Mouse (Mus musculus): ENCODE measurements around the gene Commd9.

Commd9 gene

DNA sequence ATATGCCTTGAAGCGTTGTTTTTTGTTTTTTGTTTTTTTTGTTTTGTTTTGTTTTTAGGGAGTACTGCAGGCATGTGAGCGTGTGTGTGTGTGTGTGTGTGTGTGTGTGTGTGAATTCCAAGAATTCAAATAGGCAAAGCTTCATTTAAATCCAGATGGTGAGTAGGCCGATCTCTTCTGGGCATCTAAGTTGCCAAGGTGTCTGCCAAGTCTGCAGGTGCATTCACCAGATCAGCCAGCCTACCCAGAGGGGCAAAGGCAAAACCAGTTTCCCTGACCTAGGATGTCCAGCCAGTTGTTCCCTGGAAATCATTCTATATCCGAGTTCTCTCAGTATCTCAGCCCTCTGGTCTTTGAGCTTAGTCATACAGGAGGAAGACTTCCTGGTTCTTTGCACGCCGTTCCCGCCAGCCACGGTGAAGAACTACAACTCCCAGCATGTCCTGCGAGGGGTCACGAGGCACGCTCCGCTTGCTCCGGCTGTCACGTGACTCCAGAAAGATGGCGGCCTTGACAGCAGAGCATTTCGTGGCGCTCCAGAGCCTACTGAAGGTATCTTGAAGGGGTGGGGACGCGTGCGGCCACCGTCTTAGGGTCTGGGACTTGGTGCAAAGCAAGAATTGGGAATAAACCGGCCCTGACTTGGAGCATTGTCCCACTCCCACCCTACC lies at the start of gene Commd9:
Gene Commd9 (plus strand): TSS at position 480 of the 671 bp plus-strand sequence.
- peak; percentile 88 to 96 for DNase-seq (ENCODE audit: low spot score in 2 of 2)

DNA sequence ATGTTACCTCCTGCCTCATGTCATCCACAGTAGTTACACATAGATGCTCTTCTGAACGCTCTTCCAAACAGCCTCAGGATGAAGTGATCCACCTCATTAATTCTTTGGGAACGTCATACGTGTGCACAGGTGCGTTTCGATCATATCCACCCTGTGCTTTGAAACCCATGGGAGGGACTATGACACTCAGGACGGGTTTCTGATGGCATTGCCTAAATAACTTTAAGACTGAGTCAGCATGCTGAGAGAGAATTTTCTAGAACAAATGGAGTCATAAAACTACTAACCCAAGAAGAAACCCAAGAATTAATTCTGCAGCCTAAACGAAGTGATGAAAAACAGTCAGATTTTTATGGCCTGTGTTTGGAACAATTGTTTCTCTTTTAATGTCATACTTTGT lies 43.3 kb upstream of the Commd9 start:
- no peak for DNase-seq (ENCODE audit: low spot score in 2 of 2)

DNA sequence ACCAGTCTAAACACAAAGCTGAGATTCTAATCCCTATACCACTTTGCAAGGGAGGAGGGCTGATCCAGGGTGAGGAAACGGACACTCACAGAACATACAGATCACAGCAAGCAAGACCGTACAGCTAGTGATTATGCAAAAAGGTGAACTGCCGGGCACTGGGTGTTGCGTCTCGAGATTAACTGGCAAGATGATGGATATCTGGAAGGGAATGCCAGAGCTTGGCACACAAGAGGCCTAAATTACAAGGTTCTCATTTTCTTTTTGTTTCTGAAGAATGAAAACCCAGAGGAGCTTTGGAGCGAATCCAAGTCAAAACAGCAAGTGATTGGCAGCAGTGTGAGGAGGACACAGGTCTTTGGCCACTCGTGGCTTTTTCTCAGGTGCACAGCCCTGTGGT lies 31.3 kb upstream of the Commd9 start:
- DNase-seq (ENCODE audit: low spot score in 2 of 2), result no peak

DNA sequence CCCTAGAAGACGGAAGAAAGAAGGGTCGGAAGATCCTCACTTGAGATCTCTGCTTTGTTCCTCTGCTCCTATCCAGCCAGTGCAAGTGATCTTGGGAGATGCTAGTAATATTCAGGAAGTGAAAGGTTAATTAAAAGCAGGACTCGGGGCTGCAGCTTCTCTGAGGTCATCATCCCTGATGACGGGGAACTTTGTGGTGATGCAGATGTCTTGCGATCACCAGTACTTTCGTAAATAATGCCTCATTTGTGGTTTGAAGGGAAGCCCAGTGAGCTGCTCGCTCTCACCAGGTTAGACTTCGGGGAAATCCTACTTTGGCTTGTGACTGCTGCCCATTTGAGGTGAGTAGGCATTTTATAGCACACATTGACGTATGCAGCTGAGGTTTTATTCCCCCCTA lies 29.9 kb upstream of the Commd9 start:
- no peak for DNase-seq (ENCODE audit: low spot score in 2 of 2)

DNA sequence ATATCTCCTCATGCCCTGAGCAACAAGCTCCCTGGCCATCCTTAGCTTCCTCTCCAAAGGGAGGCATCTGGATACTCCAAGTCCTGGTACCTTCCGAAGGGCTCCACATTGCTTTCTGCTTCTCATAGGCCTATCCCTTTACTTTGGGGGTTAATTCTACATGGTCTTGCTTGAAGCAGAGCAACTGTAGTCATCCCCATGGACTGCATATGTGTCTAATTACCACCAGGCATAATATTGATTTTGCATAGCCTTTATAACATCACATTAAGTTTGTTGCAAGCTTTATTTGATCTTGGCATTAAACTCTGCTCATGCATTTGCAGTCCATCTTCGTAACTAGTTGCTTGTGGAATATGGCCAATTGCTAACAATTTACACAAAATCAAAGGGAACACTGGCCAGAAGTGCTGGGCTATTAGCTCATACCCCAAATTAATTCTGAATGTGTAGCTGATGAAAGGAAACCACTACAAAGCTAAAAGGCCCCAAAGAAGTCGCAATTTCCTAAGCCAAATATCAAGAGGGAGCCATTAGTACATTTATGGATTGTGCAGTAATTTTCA lies 25.0 kb upstream of the Commd9 start:
- no peak for DNase-seq (ENCODE audit: low spot score in 2 of 2)

DNA sequence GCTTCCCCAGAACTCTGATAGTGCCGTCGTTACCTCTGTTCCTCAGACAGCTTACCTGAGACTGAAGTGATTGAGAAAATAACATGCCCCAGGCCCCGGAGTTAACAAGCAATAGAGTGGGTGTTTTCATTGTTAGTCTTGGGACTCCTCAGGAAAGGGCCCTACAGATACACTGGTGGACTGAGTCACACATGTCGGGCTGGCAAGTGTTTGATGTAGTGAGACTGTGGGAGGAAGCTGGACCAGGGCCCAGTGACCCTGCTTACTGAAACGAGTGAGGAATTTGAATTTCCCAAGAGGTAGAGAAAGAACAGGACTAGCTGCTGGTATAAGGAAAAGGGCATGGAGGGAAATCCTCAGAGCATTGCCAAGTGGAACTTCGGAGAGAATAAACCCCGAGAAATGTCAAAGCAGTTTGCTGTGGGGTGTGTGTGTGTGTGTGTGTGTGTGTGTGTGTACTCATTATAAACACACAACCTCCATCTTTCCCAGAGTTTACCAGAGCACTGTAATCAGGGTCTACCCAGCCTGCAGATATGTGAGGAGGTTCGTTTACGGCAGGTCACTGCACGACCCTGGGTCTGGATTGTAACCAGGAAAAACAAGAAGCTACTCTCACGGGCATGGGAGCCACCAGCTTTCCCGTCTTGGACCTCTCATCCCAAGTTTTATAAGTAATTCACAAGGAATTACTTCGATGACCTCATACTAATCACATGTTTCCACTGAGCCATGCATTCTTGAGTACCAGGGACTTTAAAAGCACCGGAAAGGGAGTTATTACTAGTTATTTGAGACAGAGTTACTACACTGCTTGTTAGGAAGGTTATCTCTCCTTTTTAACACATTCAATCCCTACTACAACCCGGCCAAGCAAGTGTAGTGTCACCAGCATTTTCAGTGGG lies 23.6 kb upstream of the Commd9 start:
- DNase-seq (ENCODE audit: low spot score in 2 of 2), result no peak

DNA sequence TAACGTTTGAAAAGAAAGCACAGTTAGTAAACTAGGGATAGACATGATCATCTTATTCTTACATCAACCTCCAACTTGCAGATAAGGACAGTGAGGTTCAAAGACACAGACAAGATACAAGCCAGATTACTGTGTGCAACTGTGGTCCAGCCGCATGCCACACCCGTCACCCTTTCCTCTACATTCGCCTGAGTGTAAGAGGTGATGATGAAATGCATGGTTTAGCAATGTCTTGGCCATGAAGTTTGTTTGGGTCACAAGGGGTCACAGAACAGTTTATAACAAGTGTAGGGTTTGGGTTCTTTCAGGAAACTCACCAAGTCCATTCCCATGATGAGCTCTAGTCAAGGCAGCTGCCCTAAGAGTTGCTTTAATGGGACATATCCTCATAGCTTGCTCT lies 17.4 kb upstream of the Commd9 start:
- DNase-seq (ENCODE audit: low spot score in 2 of 2), result no peak

DNA sequence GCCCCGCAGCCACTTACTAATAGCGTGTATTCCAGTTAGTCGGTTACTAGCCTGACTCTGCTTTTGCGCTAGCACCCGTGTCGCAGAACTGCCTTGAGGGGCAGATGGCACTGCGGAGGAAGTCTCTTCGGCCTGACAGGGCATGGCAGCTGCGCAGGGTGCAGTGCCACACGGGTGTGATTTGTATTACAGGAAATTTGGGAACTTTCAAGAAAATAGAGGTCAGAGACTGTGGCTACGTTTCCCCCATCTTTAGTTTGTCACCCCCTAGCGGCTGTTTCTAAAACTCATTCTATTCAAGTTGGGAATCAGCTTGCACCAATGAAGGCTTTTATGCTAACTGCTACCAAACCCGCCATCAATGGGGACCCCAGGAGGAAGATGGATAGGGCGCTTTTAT lies 14.9 kb upstream of the Commd9 start:
- DNase-seq (ENCODE audit: low spot score in 2 of 2), result no peak

- DNase-seq (ENCODE audit: low spot score in 2 of 2), result no peak
Observed at GRCm38 (mm10) chr2:101881471-101882162, 4.4 kb upstream of the Commd9 start.

DNA sequence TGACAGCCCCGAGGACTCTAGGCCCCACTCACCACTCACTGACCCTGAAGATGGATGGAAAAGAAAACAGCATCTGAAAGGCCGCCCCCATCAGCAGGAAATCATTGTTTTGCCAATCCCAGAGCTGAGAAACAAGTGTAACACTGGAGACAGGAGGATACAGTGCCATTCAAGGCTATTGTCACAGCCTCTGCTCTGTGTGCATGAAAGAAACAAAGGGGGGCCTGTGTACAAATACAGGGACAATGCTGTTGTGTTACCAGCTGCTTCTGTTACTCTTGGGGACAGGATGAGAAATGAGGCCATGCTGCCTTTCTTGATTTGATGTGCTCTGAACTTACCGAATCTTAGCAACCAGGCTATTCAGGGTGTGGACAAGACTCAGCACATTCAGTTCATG lies 3.0 kb upstream of the Commd9 start, which contains the start of gene Prr5l:
Gene Prr5l (minus strand): TSS at position 30 of the 400 bp plus-strand sequence.
- no peak for DNase-seq (ENCODE audit: low spot score in 2 of 2)

DNA sequence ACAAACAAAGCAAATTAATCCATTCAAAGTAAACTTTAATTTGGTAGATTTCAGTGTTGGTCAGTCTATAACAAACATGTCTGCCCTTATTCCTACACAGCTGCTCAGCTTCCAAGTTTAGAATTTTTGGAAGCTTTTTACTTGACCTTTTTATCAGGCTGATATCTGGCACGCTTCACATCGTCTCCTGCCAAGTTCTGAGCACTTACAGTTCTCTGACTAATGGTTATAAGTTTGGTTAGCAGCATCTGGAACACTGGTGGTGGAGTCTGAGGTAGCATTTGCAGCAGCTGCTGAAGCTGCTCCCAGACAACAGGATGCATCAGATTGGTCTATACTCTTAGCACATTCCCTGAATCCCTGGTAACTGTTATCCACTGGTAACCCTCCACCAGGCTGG lies 1.8 kb upstream of the Commd9 start:
- DNase-seq (ENCODE audit: low spot score in 2 of 2), result no peak

DNA sequence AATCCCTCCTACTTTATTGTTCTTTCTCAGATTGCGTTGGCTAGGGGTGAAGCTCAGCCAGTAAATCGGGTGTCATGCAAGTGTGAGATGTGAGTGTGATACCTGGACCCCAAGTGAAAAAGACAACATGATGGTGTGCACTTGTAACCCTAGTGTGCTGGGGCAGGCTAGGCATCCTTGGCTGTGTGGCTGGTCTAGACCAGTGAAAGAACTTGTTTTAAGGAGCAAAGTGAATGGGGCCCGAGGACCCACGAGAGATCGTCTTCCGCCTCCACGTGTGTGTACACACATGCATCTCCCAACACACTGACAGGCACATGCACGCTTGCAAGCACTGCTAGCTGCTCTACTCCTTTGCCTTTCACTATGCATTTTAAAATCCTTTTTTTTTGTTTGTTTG lies 2.8 kb downstream of the Commd9 start:
- DNase-seq (ENCODE audit: low spot score in 2 of 2), result no peak

- no peak for DNase-seq (ENCODE audit: low spot score in 2 of 2)
Observed at GRCm38 (mm10) chr2:101891143-101891542, 5.1 kb downstream of the Commd9 start.

DNA sequence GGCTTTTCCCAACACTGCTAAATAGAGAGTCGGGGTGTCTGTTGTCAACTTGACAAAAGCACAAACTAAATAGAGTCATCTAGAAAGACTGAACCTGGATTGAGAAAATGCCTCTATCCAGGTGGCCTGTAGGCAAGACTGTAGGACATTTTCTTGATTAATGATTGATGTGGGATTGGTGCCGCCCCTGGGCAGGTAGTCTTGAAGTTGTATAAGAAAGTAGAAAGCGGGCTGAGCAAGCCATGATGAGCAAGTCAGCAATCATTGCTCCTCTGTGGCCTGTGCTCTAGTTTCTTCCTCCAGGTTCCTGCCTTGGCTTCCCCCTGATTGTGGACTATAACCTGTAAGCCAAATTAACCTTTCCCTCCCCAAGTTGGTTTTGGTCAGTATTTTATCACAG lies 8.1 kb downstream of the Commd9 start:
- no peak for DNase-seq (ENCODE audit: low spot score in 2 of 2)

DNA sequence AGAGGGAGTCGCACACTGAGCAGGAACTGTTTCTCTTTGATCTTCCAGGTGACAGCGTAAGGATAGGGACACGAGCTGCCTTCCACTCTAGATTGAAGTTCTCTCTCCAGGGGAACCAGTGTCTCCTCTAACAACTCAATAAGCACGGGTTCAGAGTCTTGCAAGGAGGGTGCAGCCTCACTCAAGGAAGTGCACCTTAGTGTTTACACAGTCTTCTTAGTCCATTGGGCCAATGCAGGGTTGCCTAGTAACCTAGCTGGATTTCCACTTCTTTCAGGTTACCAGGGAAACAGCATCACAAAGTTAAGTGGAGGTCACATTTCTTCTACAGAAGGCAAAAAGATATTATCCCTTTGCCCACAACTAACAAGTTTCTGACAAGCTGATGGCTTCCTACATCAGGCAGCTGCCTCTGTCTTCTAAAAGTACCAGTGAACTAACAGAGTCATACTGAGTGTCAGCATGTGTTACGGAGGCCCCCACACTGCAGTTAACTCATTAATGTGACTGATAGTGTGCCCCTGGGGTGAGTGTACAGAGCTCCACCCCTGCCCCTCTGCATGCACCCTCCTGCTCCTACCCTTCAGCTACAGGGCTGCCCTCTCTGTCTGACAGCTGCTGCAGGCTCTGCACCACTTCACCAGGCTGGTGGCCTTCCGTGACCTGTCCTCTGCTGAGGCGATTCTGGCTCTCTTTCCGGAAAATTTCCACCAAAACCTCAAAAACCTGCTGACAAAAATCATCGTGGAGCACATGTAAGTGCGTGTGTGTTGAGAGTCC lies 10.6 kb downstream of the Commd9 start:
- DNase-seq (ENCODE audit: low spot score in 2 of 2), result no peak

GRCm38 (mm10) chr2:101902196-101902595 lies 16.1 kb downstream of the Commd9 start:
- DNase-seq (ENCODE audit: low spot score in 2 of 2), result no peak

GRCm38 (mm10) chr2:101905534-101906378 lies 19.7 kb downstream of the Commd9 start:
- DNase-seq (ENCODE audit: low spot score in 2 of 2), result peak; percentile 57 to 80

DNA sequence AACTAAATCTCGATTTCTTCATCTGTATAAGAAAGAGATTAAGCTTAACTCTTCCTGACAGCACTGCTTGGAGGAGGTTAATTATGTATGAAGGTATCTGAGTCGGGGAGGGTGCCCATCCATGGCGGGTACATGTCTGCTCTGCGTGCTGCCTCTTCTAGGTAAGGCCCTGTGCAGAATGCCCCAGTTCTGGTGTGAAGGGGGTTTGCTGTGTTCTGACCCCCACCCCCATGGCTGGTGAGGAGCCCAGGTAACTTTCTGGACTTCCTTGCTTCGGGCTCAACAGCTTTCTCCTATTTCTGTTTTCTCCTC lies 20.3 kb downstream of the Commd9 start:
- no peak for DNase-seq (ENCODE audit: low spot score in 2 of 2)

- DNase-seq (ENCODE audit: low spot score in 2 of 2), result no peak
Observed at GRCm38 (mm10) chr2:101907386-101908022, 21.5 kb downstream of the Commd9 start.

DNA sequence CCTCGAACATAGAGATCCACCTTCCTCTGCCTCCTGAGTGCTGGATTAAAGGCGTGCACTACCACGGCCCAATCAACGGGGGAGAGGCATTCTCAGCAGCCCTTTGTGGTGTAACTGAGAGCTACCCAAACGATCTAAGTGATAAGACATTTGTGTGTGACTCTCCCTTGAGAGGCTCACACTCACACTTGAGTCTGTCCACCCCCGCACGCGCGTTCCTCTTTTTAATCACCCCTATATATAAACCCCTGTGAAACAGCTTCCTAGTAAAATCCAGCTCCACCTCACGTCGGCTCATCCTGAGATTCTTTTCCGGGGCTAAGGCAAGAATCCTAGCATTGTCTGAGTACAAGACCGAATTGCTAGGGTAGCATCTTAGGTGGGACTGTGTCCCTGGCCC lies 22.7 kb downstream of the Commd9 start:
- no peak for DNase-seq (ENCODE audit: low spot score in 2 of 2)

All from urinary bladder, postnatal 4 days (tissue).